Mouse (Mus musculus): Measurements from ENCODE around the gene Cradd. TPM values are rescaled to one million over a fixed set of nuclear protein-coding genes. Genes with fewer than 3 reads are reported as not detected.

Cradd gene
- polyA plus RNA-seq, 1 experiment from 2014 or later: 13.6 TPM

DNA sequence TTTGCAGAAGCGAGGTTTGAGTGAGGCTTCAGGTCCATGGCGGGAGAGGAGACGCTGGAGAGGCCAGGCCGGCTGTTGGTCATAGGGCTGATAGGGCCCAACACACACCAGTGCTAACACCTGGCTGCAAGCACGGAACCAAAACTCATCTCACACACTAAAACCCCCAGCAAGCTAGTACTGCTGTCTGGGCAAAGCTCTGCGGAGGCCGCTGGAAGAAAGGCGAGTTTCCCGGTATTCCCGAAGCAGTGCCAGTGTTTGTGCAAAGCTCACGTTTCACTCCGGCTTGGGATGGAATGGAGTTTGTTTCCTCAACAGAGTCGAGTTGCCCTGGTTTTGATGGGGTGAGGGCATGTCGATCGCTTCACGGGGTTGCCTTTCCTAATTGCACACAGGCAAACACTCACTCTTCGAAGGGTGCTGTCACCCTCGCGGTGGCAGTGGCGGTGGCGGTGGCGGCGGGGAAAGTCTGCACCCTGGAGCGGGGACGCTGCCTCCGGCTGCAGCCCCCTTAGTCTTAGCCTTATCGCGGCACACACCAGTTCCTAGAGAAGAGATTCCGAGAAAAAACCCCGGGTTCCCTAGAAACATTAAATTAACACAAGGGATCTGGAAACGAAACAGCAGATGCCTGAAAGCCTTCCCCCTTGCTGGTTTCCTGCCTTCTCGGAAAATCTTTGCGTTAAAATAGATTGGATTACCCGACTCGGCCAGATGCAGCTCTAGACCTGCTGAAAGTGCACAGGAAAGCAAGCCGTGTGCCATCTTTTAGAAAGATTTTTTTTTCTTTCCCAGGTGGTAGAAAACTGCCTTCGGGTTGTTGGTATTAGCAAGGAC lies 59.2 kb downstream of the Cradd start:
- Histone ChIP-seq H3K9ac (replicated peaks; ENCODE audit: low read depth, low read length) (peak overlapping the region; percentile 17), H3K36me3 (ENCODE audit: control insufficient read depth, insufficient read depth, low read length) (no peaks in the 10 kb centered on the region), H3K9me3 (ENCODE audit: control insufficient read depth, low read length) (no peaks in the 10 kb centered on the region), H3K4me3 (ENCODE audit: low read depth, low read length) (peak overlapping the region; percentile 20), H3K27me3 (ENCODE audit: control insufficient read depth, insufficient read depth, low read length) (peaks cover 12% of the 10 kb centered on the region; the same call in 1 of the 2 replicates), H3K4me2 (ENCODE audit: low read depth, low read length) (peak overlapping the region; percentile 55), H3K27ac (ENCODE audit: low read depth, low read length) (no peak overlapping the region), H3K4me1 (ENCODE audit: control insufficient read depth, insufficient read depth, low read length) (peaks cover 3% of the 10 kb centered on the region; the same call in 1 of the 2 replicates)
- WGBS: 6% methylated on average over 37 of the region's 37 CpGs
- ATAC-seq (ENCODE audit: low read depth): peak; percentile 51; the same call in 1 of the 2 replicates

DNA sequence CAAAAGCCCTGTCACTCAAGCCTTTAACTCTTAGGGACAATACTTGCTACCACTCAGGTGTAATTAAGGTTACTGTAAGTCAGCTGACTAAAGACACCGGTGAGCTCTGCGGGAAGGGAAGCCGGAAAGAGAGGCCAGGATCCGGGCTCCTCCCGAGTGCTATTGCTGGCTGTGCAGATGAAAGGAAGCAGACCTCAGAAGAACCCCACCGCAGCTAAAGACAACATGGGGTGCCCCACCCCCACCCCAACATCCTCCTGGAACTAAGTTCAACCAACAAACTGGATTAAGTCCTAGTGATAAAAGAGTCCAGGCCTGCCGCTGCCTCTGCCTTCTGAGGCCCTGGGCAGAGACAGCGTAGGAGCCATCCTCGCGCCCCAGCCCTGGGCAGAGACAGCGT lies 61.5 kb downstream of the Cradd start:
- Histone ChIP-seq H3K27ac (ENCODE audit: low read depth, low read length) (no peak overlapping the region), H3K9ac (replicated peaks; ENCODE audit: low read depth, low read length) (no peak overlapping the region), H3K36me3 (ENCODE audit: control insufficient read depth, insufficient read depth, low read length) (no peaks in the 10 kb centered on the region), H3K4me2 (ENCODE audit: low read depth, low read length) (no peak overlapping the region), H3K4me3 (ENCODE audit: low read depth, low read length) (no peak overlapping the region), H3K4me1 (ENCODE audit: control insufficient read depth, insufficient read depth, low read length) (peaks cover 8% of the 10 kb centered on the region; the same call in 1 of the 2 replicates), H3K9me3 (ENCODE audit: control insufficient read depth, low read length) (no peaks in the 10 kb centered on the region), H3K27me3 (ENCODE audit: control insufficient read depth, insufficient read depth, low read length) (peaks cover 12% of the 10 kb centered on the region; the same call in 1 of the 2 replicates)
- WGBS: 23% methylated on average over 11 of the region's 11 CpGs
- ATAC-seq (ENCODE audit: low read depth): no peak

GRCm38 (mm10) chr10:95261279-95261678 lies 62.7 kb downstream of the Cradd start:
- Histone ChIP-seq H3K27ac (ENCODE audit: low read depth, low read length) (no peak overlapping the region), H3K36me3 (ENCODE audit: control insufficient read depth, insufficient read depth, low read length) (no peaks in the 10 kb centered on the region), H3K4me1 (ENCODE audit: control insufficient read depth, insufficient read depth, low read length) (peaks cover 8% of the 10 kb centered on the region; the same call in 1 of the 2 replicates), H3K9ac (replicated peaks; ENCODE audit: low read depth, low read length) (no peak overlapping the region), H3K9me3 (ENCODE audit: control insufficient read depth, low read length) (no peaks in the 10 kb centered on the region), H3K27me3 (ENCODE audit: control insufficient read depth, insufficient read depth, low read length) (peaks cover 12% of the 10 kb centered on the region; the same call in 1 of the 2 replicates), H3K4me3 (ENCODE audit: low read depth, low read length) (no peak overlapping the region), H3K4me2 (ENCODE audit: low read depth, low read length) (no peak overlapping the region)
- 57% methylated on average over 2 of the region's 2 CpGs for WGBS
- no peak for ATAC-seq (ENCODE audit: low read depth)

GRCm38 (mm10) chr10:95260420-95260819 lies 63.5 kb downstream of the Cradd start:
- H3K9me3 ChIP-seq (ENCODE audit: control insufficient read depth, low read length): no peaks in the 10 kb centered on the region
- no peak overlapping the region for H3K27ac ChIP-seq (ENCODE audit: low read depth, low read length)
- no peak for ATAC-seq (ENCODE audit: low read depth)
- 77% methylated on average over 3 of the region's 3 CpGs for WGBS
- H3K9ac ChIP-seq (replicated peaks; ENCODE audit: low read depth, low read length): no peak overlapping the region
- H3K27me3 ChIP-seq (ENCODE audit: control insufficient read depth, insufficient read depth, low read length): peaks cover 10% of the 10 kb centered on the region; the same call in 1 of the 2 replicates
- no peak overlapping the region for H3K4me3 ChIP-seq (ENCODE audit: low read depth, low read length)
- no peak overlapping the region for H3K4me2 ChIP-seq (ENCODE audit: low read depth, low read length)
- peaks cover 9% of the 10 kb centered on the region; the same call in 1 of the 2 replicates for H3K4me1 ChIP-seq (ENCODE audit: control insufficient read depth, insufficient read depth, low read length)
- H3K36me3 ChIP-seq (ENCODE audit: control insufficient read depth, insufficient read depth, low read length): no peaks in the 10 kb centered on the region

GRCm38 (mm10) chr10:95258471-95259155 lies 65.3 kb downstream of the Cradd start:
- Histone ChIP-seq H3K4me3 (ENCODE audit: low read depth, low read length) (no peak overlapping the region), H3K36me3 (ENCODE audit: control insufficient read depth, insufficient read depth, low read length) (no peaks in the 10 kb centered on the region)
- WGBS: 69% methylated on average over 10 of the region's 10 CpGs

GRCm38 (mm10) chr10:95257979-95258378 lies 66.0 kb downstream of the Cradd start:
- no peaks in the 10 kb centered on the region for H3K36me3 ChIP-seq (ENCODE audit: control insufficient read depth, insufficient read depth, low read length)
- H3K9ac ChIP-seq (replicated peaks; ENCODE audit: low read depth, low read length): no peak overlapping the region
- WGBS: 47% methylated on average over 8 of the region's 8 CpGs
- H3K27ac ChIP-seq (ENCODE audit: low read depth, low read length): no peak overlapping the region
- H3K9me3 ChIP-seq (ENCODE audit: control insufficient read depth, low read length): no peaks in the 10 kb centered on the region
- no peak overlapping the region for H3K4me2 ChIP-seq (ENCODE audit: low read depth, low read length)
- no peak for ATAC-seq (ENCODE audit: low read depth)
- 0 out of 2 replicates have a peak, but pooled peaks cover 2% of the 10 kb centered on the region for H3K27me3 ChIP-seq (ENCODE audit: control insufficient read depth, insufficient read depth, low read length)
- H3K4me1 ChIP-seq (ENCODE audit: control insufficient read depth, insufficient read depth, low read length): peaks cover 10% of the 10 kb centered on the region; the same call in 1 of the 2 replicates
- no peak overlapping the region for H3K4me3 ChIP-seq (ENCODE audit: low read depth, low read length)

More at GRCm38 (mm10) chr10:95258471-95259155, 65.3 kb downstream of the Cradd start:
- no peak overlapping the region for H3K27ac ChIP-seq (ENCODE audit: low read depth, low read length)
- no peak overlapping the region for H3K4me2 ChIP-seq (ENCODE audit: low read depth, low read length)
- H3K9ac ChIP-seq (replicated peaks; ENCODE audit: low read depth, low read length): no peak overlapping the region
- no peaks in the 10 kb centered on the region for H3K9me3 ChIP-seq (ENCODE audit: control insufficient read depth, low read length)
- peaks cover 6% of the 10 kb centered on the region; the same call in 1 of the 2 replicates for H3K27me3 ChIP-seq (ENCODE audit: control insufficient read depth, insufficient read depth, low read length)
- peaks cover 10% of the 10 kb centered on the region; the same call in 1 of the 2 replicates for H3K4me1 ChIP-seq (ENCODE audit: control insufficient read depth, insufficient read depth, low read length)
- ATAC-seq (ENCODE audit: low read depth): no peak

DNA sequence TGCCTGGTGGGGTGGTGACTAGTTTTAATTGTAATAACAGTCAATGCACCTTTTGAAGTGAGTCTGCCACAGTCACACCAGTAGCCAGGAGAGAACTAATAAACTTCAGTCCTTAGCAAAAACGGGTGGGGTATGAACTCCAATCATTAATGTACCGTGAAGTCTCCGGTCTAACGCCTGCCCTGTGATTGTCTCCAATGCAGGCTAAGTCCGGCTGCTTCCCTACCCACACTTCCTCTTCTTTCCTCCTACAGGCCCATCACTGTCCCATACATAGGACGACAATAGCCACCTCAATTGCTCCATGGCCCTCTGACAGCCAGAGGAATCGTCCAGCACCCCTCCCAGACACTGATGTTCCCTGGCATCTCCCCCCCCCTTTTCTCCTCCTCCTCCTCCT lies 67.8 kb downstream of the Cradd start:
- no peak overlapping the region for H3K27ac ChIP-seq (ENCODE audit: low read depth, low read length)
- no peaks in the 10 kb centered on the region for H3K36me3 ChIP-seq (ENCODE audit: control insufficient read depth, insufficient read depth, low read length)
- ATAC-seq (ENCODE audit: low read depth): 0 out of 2 replicates have a peak, but pooled peaks have one; percentile 20
- H3K4me2 ChIP-seq (ENCODE audit: low read depth, low read length): no peak overlapping the region
- H3K27me3 ChIP-seq (ENCODE audit: control insufficient read depth, insufficient read depth, low read length): no peaks in the 10 kb centered on the region
- H3K9ac ChIP-seq (replicated peaks; ENCODE audit: low read depth, low read length): no peak overlapping the region
- H3K9me3 ChIP-seq (ENCODE audit: control insufficient read depth, low read length): no peaks in the 10 kb centered on the region
- peaks cover 10% of the 10 kb centered on the region; the same call in 1 of the 2 replicates for H3K4me1 ChIP-seq (ENCODE audit: control insufficient read depth, insufficient read depth, low read length)
- WGBS: 2% methylated on average over 7 of the region's 7 CpGs
- H3K4me3 ChIP-seq (ENCODE audit: low read depth, low read length): no peak overlapping the region

DNA sequence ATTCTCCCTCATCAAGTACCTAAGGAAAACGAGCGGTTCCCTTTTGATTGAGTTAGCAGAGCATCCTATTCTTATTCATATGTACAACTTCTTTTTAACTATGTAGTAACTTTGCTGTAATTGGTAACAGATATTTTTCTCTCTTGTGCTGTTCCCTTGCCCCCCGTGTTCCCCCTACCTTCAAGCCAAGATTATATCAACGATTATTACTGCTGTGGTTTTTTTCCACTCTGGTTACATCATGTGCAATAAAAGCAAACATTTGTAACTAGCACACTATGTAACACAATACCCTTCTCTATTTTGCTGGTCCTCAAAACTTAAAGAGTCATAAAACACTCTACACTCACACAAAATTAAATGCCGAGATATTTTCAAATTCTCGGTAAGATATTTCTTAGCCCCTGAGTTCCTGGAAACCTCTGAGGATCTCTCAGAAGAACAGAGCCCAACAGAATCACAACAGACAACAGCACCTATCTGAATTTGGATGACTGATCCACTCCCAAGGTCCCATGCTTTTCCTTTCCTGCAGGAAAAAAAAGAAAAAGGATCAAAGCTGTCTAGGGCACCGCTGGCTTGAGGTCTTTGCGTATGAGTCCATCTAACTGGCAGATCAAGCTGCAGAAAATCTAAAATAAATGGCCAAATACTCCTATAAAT lies 68.8 kb downstream of the Cradd start:
- Histone ChIP-seq H3K9me3 (ENCODE audit: control insufficient read depth, low read length) (no peaks in the 10 kb centered on the region), H3K4me3 (ENCODE audit: low read depth, low read length) (no peak overlapping the region), H3K36me3 (ENCODE audit: control insufficient read depth, insufficient read depth, low read length) (no peaks in the 10 kb centered on the region), H3K4me1 (ENCODE audit: control insufficient read depth, insufficient read depth, low read length) (peaks cover 10% of the 10 kb centered on the region; the same call in 1 of the 2 replicates), H3K27ac (ENCODE audit: low read depth, low read length) (no peak overlapping the region), H3K27me3 (ENCODE audit: control insufficient read depth, insufficient read depth, low read length) (no peaks in the 10 kb centered on the region), H3K9ac (replicated peaks; ENCODE audit: low read depth, low read length) (no peak overlapping the region), H3K4me2 (ENCODE audit: low read depth, low read length) (no peak overlapping the region)
- 67% methylated on average over 8 of the region's 8 CpGs for WGBS
- no peak for ATAC-seq (ENCODE audit: low read depth)
